Mouse (Mus musculus) layer of hippocampus, postnatal 14 days (tissue): ENCODE measurements at regions not wholly inside any gene's neighbourhood (a gene's known extent, or its start where the extent isn't known, plus 50 kb on each side); places are given as distances from the start of the nearest gene placed in this dataset.
A peak's percentile ranks its signal among the peaks of the same experiment; 100 is the strongest.

Source experiments
- DNase-seq, 2 experiments: peaks; one replicate each; pipeline ENCODE4 v3.0.0; 2021 to 2022; ENCODE audit warnings: low spot score in 2 of 2, mixed read lengths in 1 of 2

DNA sequence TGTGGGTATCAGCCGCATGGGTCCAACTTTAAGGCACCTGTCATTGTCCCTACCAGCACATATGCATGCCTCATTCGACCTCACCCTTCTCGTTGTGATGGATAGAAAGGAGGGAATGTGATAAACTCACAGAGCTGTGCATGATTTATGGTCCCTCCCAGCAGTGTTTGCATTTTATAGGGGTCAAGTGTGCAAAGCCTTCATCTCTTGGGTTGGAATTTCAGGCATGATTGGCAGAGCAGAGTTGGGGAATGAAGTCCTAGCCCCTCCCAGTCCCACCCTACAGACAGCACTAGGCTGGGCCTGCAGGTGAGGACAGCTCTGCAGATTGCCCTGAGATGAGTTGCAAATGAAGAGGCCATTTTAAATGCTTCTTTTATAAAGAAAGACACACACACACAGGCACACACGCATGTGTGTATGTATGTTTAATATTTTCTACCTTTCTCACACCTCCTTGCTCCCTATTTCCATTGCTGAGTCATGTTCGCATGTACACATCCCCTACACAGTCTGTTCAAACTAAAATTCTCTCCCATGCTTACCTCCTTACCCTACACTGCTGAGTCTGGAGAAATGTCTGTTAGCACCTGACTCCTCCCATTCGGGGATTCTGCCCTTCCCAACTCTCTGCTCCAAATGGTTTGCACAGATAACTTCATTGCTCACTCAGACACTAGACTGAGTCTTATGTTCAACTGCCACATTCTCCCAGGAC lies 558.9 kb downstream of the Efnb2 start:
- DNase-seq: no peak

DNA sequence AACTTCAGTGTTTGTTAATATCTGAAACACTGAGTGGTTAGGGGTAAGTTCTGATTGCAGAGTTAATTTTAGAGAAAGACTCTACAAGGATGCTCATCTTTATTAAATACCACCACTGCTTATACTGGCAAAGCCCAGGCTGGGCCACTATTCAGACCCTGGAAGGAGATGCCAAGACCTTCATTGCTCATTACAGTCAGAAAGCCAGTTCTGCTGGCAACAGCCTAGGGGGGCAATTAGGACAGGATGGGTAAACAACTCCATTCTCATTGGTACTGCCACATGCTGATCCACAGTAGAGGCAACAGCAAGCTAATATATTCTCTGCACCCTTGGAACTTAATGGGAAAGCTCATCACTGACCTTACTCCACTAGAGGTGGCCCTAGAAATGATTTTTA lies 568.5 kb downstream of the Efnb2 start:
- DNase-seq: peak in 1 of 2 experiments; percentile 14

DNA sequence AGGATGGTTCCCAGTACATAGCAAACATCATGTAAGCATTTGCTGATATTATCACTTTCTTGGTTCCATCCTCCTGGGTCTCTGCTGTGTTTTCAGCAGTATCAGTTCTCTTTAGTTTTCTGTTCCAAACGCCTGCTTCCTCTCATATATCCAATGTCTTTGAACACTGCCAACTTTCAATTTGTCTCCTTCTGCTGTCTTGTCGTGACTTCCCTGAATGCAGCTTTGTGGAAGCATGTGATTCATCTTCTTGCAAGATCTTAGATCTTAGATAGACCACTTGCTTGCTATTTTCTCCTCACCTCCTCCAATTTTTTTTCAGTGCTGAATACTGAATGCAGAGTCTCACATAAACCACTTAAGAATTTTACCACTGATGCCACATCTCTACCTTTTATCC lies 576.4 kb downstream of the Efnb2 start:
- no peak for DNase-seq

GRCm38 (mm10) chr8:8064074-8064473 lies 597.0 kb downstream of the Efnb2 start:
- no peak for DNase-seq

- no peak for DNase-seq
These were observed 606.7 kb downstream of the Efnb2 start for GRCm38 (mm10) chr8:8054224-8054916.

- no peak for DNase-seq
These were observed 609.9 kb downstream of the Efnb2 start for GRCm38 (mm10) chr8:8051186-8051585.

DNA sequence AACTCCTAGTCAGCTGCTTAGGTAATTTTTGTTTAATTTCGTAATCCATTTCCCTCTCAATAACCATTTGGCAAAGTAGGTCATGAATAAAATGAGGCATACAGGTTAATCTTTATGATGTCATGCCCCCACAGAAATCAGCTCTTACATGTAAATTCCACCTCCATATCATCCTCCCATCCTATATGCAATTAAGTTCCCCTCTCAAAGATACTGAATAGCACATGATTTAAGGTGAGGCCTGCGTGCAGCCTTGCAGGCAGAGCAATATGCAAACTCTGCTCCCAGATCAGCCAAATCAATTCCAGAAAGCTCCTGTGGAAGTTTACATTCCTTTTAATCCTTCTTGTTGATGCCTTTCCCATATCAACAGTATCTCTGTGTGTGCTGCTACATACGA lies 610.3 kb downstream of the Efnb2 start:
- no peak for DNase-seq

GRCm38 (mm10) chr8:8044926-8045325 lies 616.1 kb downstream of the Efnb2 start:
- no peak for DNase-seq

DNA sequence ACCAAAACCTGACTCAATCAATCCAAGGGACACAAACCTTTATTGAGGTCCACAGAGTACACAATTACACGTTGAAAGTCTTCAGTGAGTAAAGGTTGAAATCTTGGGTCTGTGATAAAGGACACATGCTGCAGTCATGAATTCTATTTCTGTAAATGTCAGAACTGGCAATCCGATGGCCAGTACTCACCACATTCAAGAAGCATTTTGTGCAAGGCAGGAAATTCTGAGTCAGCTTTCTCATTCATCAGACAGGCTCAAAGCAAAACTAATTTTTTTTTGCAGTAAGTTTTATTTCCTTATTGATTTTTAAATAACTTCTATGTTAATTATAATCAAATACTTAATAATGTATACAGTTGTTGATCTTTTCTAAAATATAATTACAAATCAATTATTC lies 616.7 kb downstream of the Efnb2 start:
- no peak for DNase-seq

GRCm38 (mm10) chr8:8037929-8038328 lies 623.1 kb downstream of the Efnb2 start:
- no peak for DNase-seq

DNA sequence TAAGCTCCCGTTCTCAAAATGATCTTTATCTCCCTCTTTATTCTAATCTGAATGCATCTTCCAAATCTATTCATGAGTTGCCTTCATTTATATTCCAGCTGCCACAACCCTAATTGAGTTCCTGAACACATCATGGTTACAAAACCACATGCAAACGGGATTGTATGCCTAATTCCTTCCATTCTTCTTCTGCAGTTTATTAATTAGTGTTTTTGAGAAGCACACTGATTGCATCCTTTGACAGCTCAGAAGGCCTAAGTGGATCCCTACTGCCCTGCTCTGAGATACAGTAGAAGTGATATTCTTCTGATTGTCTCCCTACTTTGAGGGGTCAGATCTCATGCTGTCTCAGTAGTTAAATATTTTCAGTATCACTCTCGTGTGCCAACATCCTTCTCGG lies 649.9 kb downstream of the Efnb2 start:
- no peak for DNase-seq

- no peak for DNase-seq
These were observed 666.1 kb downstream of the Efnb2 start for GRCm38 (mm10) chr8:7994905-7995304.

DNA sequence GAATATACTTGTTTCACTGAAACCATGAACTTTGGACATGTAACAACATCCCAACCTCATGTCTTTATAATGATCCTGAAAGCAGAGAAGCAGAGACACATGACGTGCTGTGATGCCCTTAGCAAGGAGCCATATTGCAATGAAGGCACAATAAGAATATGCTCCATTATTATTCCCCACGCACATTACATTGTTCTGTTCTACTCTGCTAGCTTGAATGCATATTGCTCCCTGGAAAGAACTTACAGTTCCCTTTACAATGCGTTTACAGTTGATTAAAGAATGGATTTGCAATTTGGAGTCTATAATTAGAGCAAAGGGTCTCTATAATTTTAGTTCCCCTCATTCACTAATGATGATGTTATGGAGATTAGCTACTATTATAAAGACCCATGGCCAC lies 672.2 kb downstream of the Efnb2 start:
- DNase-seq: no peak

GRCm38 (mm10) chr8:7977020-7977419 lies 684.0 kb downstream of the Efnb2 start:
- no peak for DNase-seq

DNA sequence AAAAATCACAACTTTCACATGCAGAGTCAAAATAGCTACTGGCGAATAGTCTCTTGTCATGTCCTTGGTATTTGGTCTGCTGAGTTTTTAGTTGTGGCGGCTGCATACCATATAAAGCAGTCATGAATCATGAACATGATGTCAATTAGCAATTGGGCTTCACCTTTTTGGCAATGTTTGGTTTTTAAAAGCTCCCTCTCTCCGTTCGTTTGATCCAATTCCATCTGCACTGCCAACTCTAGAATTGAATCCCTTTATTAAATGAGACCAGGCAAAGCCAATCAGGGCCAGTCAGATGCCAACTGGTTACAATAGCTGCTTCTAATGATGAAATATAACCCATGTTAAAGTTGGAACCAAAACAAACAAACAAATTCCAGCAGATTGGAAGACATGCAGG lies 687.3 kb downstream of the Efnb2 start:
- DNase-seq: peak in 1 of 2 experiments; percentile 47

DNA sequence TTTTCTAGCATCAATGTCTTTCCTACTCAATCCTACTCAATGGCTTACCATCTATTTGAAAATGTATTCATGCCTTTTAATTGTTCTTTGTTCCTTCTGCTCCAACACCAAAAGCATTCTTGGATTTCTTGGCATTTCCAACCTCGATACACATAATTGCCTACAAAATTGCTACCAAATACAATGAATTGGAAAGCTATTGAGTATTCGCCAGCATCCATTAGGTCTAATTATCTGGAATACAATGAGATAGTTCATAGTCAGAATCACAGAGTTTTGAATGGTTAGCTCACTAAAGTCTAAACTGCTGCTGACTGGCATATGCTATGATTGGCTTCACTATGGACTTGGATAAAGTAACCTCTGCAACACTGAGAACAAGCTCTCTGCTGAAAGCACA lies 696.8 kb downstream of the Efnb2 start:
- DNase-seq: no peak

- no peak for DNase-seq
These were observed 704.3 kb downstream of the Efnb2 start for GRCm38 (mm10) chr8:7956745-7957144.

GRCm38 (mm10) chr8:7954851-7955250 lies 706.2 kb downstream of the Efnb2 start:
- no peak for DNase-seq

DNA sequence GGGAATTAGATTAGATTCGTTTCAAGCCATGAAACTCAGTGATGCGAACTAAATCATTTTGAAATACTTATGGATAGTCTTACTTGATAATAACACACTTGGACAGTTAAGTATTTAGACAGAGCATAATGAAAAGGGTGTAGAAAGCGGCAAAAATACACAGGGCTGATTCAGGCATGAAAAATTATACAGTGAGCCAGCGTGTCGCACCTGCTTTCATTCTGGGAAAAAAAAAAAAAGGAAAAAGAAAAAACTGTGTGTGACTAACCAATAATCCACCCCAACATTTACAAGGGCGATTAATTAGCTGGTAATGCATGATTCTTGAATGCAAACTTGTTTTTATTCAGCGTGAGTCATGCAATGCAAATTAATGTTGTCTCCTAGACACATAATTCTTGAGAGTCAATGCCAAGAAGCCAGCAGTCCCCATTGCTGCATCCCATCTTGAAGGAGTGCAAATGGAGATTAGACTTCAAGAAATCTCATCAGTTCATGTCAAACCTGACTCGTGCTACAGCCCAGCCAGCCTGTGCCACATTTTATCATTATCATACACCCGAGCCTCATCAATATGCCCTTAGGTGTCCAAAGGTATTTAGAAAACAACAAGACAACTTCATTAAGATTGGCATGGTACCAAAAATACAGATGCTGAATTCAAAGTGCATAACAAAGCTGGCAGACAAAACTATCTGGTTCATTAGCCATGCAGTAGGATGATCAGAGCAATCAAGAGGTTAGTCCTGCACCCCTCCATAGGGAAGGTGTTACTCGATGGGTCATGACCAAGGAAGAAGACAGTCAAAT lies 714.9 kb downstream of the Efnb2 start:
- DNase-seq: peak in 1 of 2 experiments; percentile 10

DNA sequence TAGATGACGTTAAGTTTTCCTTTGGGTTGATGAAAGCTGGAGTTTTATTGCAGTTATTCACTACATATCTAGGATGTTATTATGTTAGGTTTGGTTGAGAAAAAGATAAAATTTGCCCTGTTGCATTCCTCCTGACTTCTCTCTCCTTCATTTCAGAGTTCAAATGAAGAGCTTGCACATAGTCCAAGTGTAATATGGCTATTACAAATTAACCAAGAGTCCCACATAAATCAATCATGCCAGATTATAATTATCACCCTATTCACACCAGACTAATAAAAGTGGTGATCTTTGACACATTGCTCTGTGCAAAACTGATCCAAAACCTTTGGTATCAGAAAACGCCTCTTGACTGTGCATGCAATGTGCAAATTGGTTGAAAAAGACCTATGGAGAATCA lies 724.4 kb downstream of the Efnb2 start:
- DNase-seq: no peak

DNA sequence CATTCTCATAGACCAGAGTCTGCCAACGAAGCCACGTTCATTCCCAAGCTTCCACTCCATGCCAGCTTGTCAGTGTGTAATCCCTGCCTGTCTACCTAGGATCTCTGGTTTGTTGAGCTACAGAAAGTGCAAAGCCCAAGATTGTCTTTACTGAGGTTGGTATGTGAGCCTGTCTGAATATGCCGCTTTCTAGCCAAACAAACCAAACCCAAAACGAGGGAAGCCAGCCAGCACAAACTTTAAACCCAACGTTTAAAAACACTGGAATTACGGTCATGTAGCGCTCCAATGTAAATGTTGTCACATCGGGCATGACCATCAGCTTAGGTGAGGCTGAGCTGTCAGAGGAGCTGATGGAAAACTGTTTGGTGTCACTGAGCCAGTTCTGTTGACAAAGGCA lies 741.6 kb downstream of the Efnb2 start:
- no peak for DNase-seq

- no peak for DNase-seq
These were observed 766.7 kb downstream of the Efnb2 start for GRCm38 (mm10) chr8:7894338-7894737.
